Mouse (Mus musculus) CH12F3 (cell line): ENCODE results near the gene Ctsl.

Experiments
- in situ Hi-C: fragments of 300-500 bp; cut with MboI; formaldehyde crosslinking; loops from 2 replicates; pipeline ENCODE4 v1.14.3; 2020; ENCODE audit warnings: low sequenced_read_pairs

Gene Ctsl

DNA sequence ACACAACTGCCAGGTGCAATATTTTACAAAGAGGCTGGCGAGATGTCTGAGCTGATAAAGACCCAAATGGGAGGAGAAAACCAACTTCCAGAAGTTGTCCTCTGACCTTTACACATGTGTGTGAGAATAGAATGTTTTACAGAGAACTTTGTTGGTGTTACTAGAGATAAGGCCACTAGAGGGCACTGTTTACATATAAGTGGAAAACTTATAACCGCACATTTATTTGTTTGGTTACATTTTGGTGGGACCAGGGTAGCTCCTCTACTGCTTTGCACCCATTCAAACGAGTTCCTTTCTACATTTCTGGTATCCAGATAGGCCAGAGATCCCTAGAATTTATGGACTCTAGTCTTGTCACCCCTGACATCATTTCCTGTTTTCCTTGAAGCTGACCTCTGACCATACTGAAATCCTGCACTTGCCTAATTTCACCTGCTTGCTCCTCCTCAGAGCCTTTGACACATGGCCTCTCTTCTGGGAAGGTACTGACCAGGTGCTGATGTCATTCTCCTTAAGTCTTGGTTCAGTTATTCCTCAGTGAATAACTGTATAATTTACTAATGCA is 55.1 kb downstream of the Ctsl start:
- in situ Hi-C loops, result loop anchor here (10.0 kb wide), 1 partner anchor 119 kb away; the partner anchor contains the start of gene Cdk20

DNA sequence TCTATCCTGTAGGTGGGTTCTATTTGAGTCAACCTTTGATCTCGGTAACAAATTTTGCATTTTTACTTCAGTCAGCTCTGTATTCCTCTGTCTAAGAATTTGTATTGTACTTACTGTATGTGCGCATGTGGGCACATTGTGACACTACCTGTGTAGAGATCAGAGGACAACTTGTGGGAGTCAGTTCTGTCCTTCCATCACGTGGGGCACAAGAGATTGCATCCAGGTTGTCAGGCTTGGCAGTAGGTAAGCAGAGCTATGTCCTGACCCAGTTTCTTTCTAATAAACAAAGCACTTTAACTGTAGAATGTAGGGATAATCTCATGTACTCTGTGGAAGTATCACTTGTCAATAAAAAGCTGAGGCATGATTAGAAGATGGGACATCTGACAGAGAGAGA is 56.6 kb downstream of the Ctsl start:
- in situ Hi-C loops, result loop anchor here (5.0 to 10.0 kb wide), 2 partner anchors 67 to 121 kb away; partner anchors contain the start of gene Cdk20

DNA sequence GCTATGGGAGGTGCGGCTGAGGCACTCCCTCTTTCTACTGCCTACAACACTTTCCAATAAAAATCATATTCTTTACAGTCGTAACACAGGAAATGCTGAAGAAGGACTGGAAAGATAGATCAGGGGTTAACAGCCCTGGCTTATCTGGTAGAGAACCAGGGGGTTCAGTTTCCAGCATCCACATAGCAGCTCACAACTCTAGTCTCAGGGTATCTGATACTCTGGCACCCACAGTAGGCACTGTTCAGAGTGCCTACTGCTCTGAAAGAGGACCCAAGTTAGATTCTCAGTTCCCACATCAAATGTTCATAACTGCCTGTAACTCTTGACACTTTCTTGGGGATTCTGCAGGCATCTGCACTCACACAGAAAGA is 57.8 kb downstream of the Ctsl start:
- in situ Hi-C loops, result loop anchor here (5.0 to 10.0 kb wide), 2 partner anchors 66 to 122 kb away; partner anchors contain the start of gene Cdk20

DNA sequence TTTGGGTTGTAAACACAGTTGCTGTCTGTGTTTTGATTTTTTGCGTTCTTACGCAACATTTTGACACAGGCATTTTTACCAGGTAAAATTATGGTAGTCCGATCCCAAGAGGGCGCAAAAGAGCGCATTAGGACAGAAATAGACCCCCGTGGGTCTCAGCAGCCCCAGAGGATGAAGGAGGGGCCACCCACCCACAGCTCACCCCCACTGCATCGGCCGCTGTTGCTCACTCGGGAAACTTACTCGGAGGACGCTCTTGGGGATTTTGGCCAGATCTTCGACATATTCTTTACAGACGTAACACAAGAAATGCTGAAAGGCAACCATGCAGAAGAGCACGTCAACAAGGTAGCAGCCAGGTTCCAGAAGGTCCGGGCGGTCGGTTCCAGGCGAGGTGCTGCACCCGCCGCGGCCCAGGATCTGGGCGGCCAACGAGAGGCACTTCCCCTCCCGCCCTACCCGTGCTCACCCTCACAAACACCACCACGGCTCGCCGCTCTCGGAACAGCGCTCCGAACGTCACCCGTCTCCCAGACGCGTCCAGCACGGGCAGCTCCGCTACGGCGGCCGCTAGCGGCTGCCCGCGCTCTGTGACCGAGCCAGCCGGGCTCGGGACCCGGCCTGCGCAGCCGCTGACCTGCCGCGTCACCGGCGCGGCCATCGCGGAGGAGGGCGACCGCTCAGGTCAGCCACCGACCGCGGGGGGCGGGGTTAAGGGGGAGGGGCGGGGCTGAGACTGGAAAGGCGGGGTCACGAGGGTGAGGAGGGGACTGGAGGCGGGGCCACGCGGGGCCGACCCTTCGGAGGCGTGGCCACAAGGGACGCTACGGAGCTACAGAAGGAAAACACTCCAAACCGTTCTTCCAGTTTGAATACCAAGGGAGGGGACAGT is 58.4 kb downstream of the Ctsl start, which contains the start of gene Aaed1:
Gene Aaed1 (minus strand): TSS at position 687 of the 892 bp plus-strand sequence.
- in situ Hi-C loops, result loop anchor here (5.0 to 10.0 kb wide), 2 partner anchors 65 to 123 kb away; partner anchors contain the start of gene Cdk20

DNA sequence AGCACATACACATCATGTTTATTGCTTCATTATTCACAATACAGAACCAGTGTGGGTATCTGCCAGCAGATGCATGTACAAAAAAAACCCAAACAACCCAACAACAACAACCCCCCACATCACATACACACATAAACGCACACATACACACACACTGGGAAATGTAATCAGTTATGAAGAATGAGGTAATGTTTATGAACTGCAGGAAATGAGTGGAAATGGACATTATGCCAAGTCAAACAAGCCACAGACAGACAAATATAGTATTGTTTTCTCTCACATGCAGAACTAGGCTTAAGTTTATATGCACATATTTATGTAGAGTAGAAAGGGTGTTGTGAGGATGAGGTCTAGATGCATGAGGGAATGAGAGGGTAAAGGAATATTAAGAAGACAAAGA is 59.4 kb downstream of the Ctsl start:
- in situ Hi-C loops, result loop anchor here (5.0 to 10.0 kb wide), 2 partner anchors 64 to 124 kb away; partner anchors contain the start of gene Cdk20

DNA sequence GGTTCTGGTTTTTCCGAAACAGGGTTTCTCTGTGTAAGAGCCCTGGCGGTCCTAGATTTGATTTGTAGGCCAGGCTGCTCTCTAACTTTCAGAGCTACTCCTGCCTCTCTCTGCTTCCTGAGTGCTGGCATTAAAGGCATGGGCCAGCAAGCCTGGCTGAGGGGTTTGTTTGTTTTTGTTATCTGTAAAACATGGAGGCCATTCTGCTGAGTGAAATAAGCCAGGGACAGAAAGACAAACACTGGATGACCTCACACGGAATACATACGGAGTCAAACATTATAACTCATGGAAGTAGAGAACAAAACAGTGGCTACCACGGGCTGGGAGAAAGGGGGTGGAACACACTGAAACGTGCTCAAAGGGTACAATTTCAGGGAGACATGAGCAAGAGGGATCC is 60.1 kb downstream of the Ctsl start:
- in situ Hi-C loops, result loop anchor here (5.0 to 10.0 kb wide), 2 partner anchors 63 to 124 kb away; partner anchors contain the start of gene Cdk20

DNA sequence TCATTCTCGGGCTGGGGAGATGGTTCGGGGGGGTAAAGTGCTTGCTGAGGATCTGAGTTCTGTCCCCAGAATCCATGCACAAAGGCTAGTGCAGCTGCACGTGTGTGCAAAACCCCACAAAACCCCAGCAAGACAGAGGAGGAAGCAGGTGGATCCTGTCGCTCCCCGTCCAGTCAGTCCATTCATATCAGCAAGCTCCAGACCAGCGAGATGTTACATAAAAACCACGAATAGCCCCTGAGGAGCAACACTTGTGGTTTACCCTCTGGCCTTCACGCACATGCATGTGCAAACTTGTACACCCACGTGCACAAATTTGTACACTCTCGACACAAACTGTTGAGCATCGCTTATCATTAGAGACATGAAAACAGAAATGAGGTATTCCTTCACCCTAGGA is 60.8 kb downstream of the Ctsl start:
- in situ Hi-C loops, result loop anchor here (5.0 to 10.0 kb wide), 2 partner anchors 63 to 125 kb away; partner anchors contain the start of gene Cdk20
